Mouse (Mus musculus) heart, embryonic 14.5 days (tissue): ENCODE data around the gene Josd1. TPM values are rescaled to one million over a fixed set of nuclear protein-coding genes. Genes with fewer than 3 reads are reported as not detected.

Experiments used
- ATAC-seq: fragments of 200-750 bp; cut with Nextera tagmentation; 2 replicates; pipeline ENCODE4 v1.8.0; 2017; ENCODE audit warnings: low read depth, moderate TSS enrichment; ENCODE audit not compliant: insufficient number of reproducible peaks, insufficient read depth, low FRiP score
- H3K27ac ChIP-seq, 2 experiments: fragments of 200-500 bp in 1 of 2; fragments of 300-500 bp in 1 of 2; sonication (generic) in 1 of 2; replicated peaks in 1 of 2; 2 replicates each; pipeline ENCODE4 v1.5.1; 2012 to 2014; ENCODE audit warnings: low read depth in 2 of 2, low read length in 2 of 2, control low read depth in 1 of 2, mild to moderate bottlenecking in 1 of 2, mixed read lengths in 1 of 2; ENCODE audit not compliant: control insufficient read depth in 1 of 2, insufficient read depth in 1 of 2
- H3K27me3 ChIP-seq: fragments of 300-500 bp; sonication (generic); 2 replicates; pipeline ENCODE4 v1.6.1; 2014; ENCODE audit warnings: mild to moderate bottlenecking, low read length, control low read depth; ENCODE audit not compliant: control insufficient read depth, insufficient read depth
- H3K36me3 ChIP-seq: fragments of 300-500 bp; sonication (generic); 2 replicates; pipeline ENCODE4 v1.6.1; 2014; ENCODE audit warnings: mild to moderate bottlenecking, control low read depth, low read length, mixed read lengths; ENCODE audit not compliant: control insufficient read depth, insufficient read depth
- H3K4me1 ChIP-seq, 2 experiments: fragments of 200-500 bp in 1 of 2; fragments of 300-500 bp in 1 of 2; sonication (generic) in 1 of 2; 2 replicates each; pipeline ENCODE4 v1.6.1; 2012 to 2014; ENCODE audit warnings: low read length in 2 of 2, control low read depth in 1 of 2, mixed read lengths in 1 of 2; ENCODE audit not compliant: control insufficient read depth in 2 of 2, insufficient read depth in 2 of 2
- H3K4me2 ChIP-seq: fragments of 300-500 bp; sonication (generic); 2 replicates; pipeline ENCODE4 v1.6.1; 2014; ENCODE audit warnings: mild to moderate bottlenecking, low read length
- H3K4me3 ChIP-seq, 2 experiments: fragments of 200-500 bp in 1 of 2; fragments of 300-500 bp in 1 of 2; sonication (generic) in 1 of 2; 2 replicates each; pipeline ENCODE4 v1.5.1; 2012 to 2014; ENCODE audit warnings: low read length in 2 of 2, mild to moderate bottlenecking in 2 of 2, control low read depth in 1 of 2, low read depth in 1 of 2, moderate library complexity in 1 of 2; ENCODE audit not compliant: control insufficient read depth in 1 of 2, insufficient read depth in 1 of 2
- H3K9ac ChIP-seq: fragments of 300-500 bp; sonication (generic); 2 replicates; pipeline ENCODE4 v1.6.1; 2014; ENCODE audit warnings: mild to moderate bottlenecking, low read length
- H3K9me3 ChIP-seq: fragments of 300-500 bp; sonication (generic); 2 replicates; pipeline ENCODE4 v1.6.1; 2016; ENCODE audit warnings: low read length, control low read depth; ENCODE audit not compliant: control insufficient read depth
- WGBS: fragments of 180-500 bp; shearing (Covaris S2); extraction: QIAGEN DNeasy Blood & Tissue Kit; methylation state at CpG from one replicate; pipeline ENCODE4 v1.1.7; 2014; 5-methylcytosine and 5-hydroxymethylcytosine counted together
- polyA plus RNA-seq: library from polyadenylated mRNA; unstranded; fragments of >200 nt; fragmentation: Nextera tagmentation; extraction: Ambion mirVana; gene quantifications from 2 replicates; pipeline ENCODE4 v1.2.1, GENCODE M21; 2014

Josd1 gene
- polyA plus RNA-seq, 1 experiment from 2014 or later: 17.5 TPM

- Histone ChIP-seq H3K4me1 (peaks cover 9 to 18% of the 10 kb centered on the region in 2 experiments), H3K36me3 (peaks cover 10% of the 10 kb centered on the region), H3K9me3 (no peaks in the 10 kb centered on the region), H3K9ac (no peak overlapping the region), H3K27me3 (no peaks in the 10 kb centered on the region), H3K4me2 (peak overlapping the region; percentile 99), H3K4me3 (no peak overlapping the region), H3K27ac (no peak overlapping the region)
- ATAC-seq: no peak
- 86% methylated on average over 5 of the region's 5 CpGs for WGBS
Measured at GRCm38 (mm10) chr15:79692334-79692733, 4.6 kb upstream of the Josd1 start.

- no peaks in the 10 kb centered on the region for H3K9me3 ChIP-seq
- under 1% methylated on average over 40 of the region's 53 CpGs for WGBS
- H3K4me1 ChIP-seq: peaks cover 5 to 22% of the 10 kb centered on the region in 2 experiments
- peak overlapping the region; percentile 82 to 95 for H3K4me3 ChIP-seq
- peak overlapping the region; percentile 50 to 87; a peak in 3 of 4 replicates for H3K27ac ChIP-seq
- H3K4me2 ChIP-seq: peak overlapping the region; percentile 99
- peaks cover under 1% of the 10 kb centered on the region for H3K36me3 ChIP-seq
- ATAC-seq: 0 out of 2 replicates have a peak, but pooled peaks have one; percentile 0
- H3K9ac ChIP-seq: peak overlapping the region; percentile 93
- no peaks in the 10 kb centered on the region for H3K27me3 ChIP-seq
Measured at GRCm38 (mm10) chr15:79691023-79691508, 3.3 kb upstream of the Josd1 start.

GRCm38 (mm10) chr15:79690426-79691022, 2.8 kb upstream of the Josd1 start, which contains the start of gene Gtpbp1:
Gene Gtpbp1, plus strand, starts transcription at chr15:79690845.
- Histone ChIP-seq H3K4me1 (peaks cover 5 to 27% of the 10 kb centered on the region in 2 experiments), H3K27ac (peak within 1 kb of the TSS; percentile 50 to 87), H3K36me3 (no peaks in the 10 kb centered on the region), H3K4me2 (peak within 1 kb of the TSS; percentile 99), H3K27me3 (no peaks in the 10 kb centered on the region), H3K9me3 (no peaks in the 10 kb centered on the region), H3K4me3 (peak within 1 kb of the TSS; percentile 82 to 95), H3K9ac (peak within 1 kb of the TSS; percentile 93)
- WGBS: under 1% methylated on average over 45 of the region's 45 CpGs
- peak; percentile 91 for ATAC-seq

- H3K9ac ChIP-seq: peak overlapping the region; percentile 53; the same call in 1 of the 2 replicates
- WGBS: 15% methylated on average over 24 of the region's 24 CpGs
Measured at GRCm38 (mm10) chr15:79689662-79690425, 2.1 kb upstream of the Josd1 start.

GRCm38 (mm10) chr15:79688268-79688956, 693 bp upstream of the Josd1 start:
- WGBS: 6% methylated on average over 8 of the region's 8 CpGs
- Histone ChIP-seq H3K9ac (peak overlapping the region; percentile 99), H3K36me3 (no peaks in the 10 kb centered on the region), H3K4me2 (peak overlapping the region; percentile 97), H3K9me3 (no peaks in the 10 kb centered on the region), H3K4me3 (peak overlapping the region; percentile 80 to 96), H3K27me3 (no peaks in the 10 kb centered on the region), H3K4me1 (peaks cover 19 to 48% of the 10 kb centered on the region in 2 experiments), H3K27ac (peak overlapping the region; percentile 99 to 100)
- ATAC-seq: no peak

More at GRCm38 (mm10) chr15:79689662-79690425, 2.1 kb upstream of the Josd1 start:
- Histone ChIP-seq H3K27me3 (no peaks in the 10 kb centered on the region), H3K4me2 (peak overlapping the region; percentile 66), H3K4me1 (peaks cover 9 to 34% of the 10 kb centered on the region in 2 experiments), H3K9me3 (no peaks in the 10 kb centered on the region), H3K36me3 (no peaks in the 10 kb centered on the region), H3K4me3 (peak overlapping the region; percentile 29 to 32), H3K27ac (peak overlapping the region in 1 of 2 experiments; percentile 62; a peak in 3 of 4 replicates)
- no peak for ATAC-seq

- Histone ChIP-seq H3K4me3 (peak overlapping the region; percentile 80 to 96), H3K36me3 (no peaks in the 10 kb centered on the region), H3K9ac (peak overlapping the region; percentile 99), H3K27me3 (no peaks in the 10 kb centered on the region), H3K9me3 (no peaks in the 10 kb centered on the region), H3K4me1 (peaks cover 24 to 60% of the 10 kb centered on the region in 2 experiments), H3K27ac (peak overlapping the region; percentile 99 to 100), H3K4me2 (peak overlapping the region; percentile 97)
- no peak for ATAC-seq
- 0% methylated on average over 21 of the region's 33 CpGs for WGBS
Measured at GRCm38 (mm10) chr15:79687175-79687574, 544 bp downstream of the Josd1 start.
